Mouse (Mus musculus) ES-E14 (cell line): ENCODE measurements around the gene Foxj1.
"Not testable (repeated sequence)": the region's sequence is repeated elsewhere in the genome, so short reads cannot be mapped to it uniquely, and the experiment has no call there.

Source experiments
- HCFC1 ChIP-seq: IDR thresholded peaks from 2 replicates; pipeline ENCODE4 v1.6.1; 2012; ENCODE audit warnings: low read length, inconsistent platforms, borderline replicate concordance; ENCODE audit not compliant: insufficient read depth
- ZC3H11A ChIP-seq: IDR thresholded peaks from 2 replicates; pipeline ENCODE4 v1.6.1; 2012; ENCODE audit warnings: low read depth, mild to moderate bottlenecking, inconsistent platforms, low read length, borderline replicate concordance

DNA sequence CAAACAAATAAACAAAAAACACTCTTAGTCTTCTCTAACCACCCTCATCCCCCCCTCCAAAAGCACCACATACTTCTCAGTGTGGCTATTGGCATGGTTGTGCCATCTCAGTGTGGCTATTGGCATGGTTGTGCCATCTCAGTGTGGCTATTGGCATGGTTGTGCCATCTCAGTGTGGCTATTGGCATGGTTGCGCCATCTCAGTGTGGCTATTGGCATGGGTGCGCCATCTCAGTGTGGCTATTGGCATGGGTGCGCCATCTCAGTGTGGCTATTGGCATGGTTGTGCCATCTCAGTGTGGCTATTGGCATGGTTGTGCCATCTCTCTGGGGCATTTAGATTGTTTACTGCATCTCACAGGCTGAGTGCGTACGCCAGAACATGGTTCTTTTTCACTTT, 25.7 kb upstream of the Foxj1 start:
- not testable (repeated sequence) for TF ChIP-seq ZC3H11A, HCFC1
